Mouse (Mus musculus): ENCODE measurements around the gene Zp1. TPM values are rescaled to one million over a fixed set of nuclear protein-coding genes. Genes with fewer than 3 reads are reported as not detected.

Gene Zp1
- polyA plus RNA-seq, 2 experiments from 2014 or later = not detected

- no peak for ATAC-seq
These were observed 49.0 kb downstream of the Zp1 start for GRCm38 (mm10) chr19:10871328-10871961.

GRCm38 (mm10) chr19:10870676-10871075 is 49.8 kb downstream of the Zp1 start:
- ATAC-seq = no peak

- no peak for ATAC-seq
These were observed 50.4 kb downstream of the Zp1 start, which contains the start of gene Tmem132a for GRCm38 (mm10) chr19:10869886-10870527. Tmem132a (minus strand) TSS chr19:10869940.

- ATAC-seq = no peak
These were observed 51.1 kb downstream of the Zp1 start for GRCm38 (mm10) chr19:10869241-10869885.

GRCm38 (mm10) chr19:10868623-10869141 is 51.8 kb downstream of the Zp1 start:
- ATAC-seq = no peak

GRCm38 (mm10) chr19:10867946-10868622 is 52.3 kb downstream of the Zp1 start:
- no peak for ATAC-seq

- ATAC-seq = no peak
These were observed 54.1 kb downstream of the Zp1 start for GRCm38 (mm10) chr19:10866351-10866750.

Other genes with a start within 250 kb of the Zp1 start
- gene Pga5, start 242.6 kb downstream of the Zp1 start, polyA plus RNA-seq (2017; shearing (Covaris generic)) = not detected
- gene Vps37c, start 231.9 kb downstream of the Zp1 start, polyA plus RNA-seq (2017; shearing (Covaris generic)) = 10 to 100 TPM; 14.5 to 15.7 TPM
- gene Cd5, start 181.6 kb downstream of the Zp1 start, polyA plus RNA-seq (2017; shearing (Covaris generic)) = 100 to 1,000 TPM; 449 to 646 TPM
- 100 to 1,000 TPM; 464 to 904 TPM for gene Cd6, start 90.6 kb downstream of the Zp1 start, polyA plus RNA-seq (2017; shearing (Covaris generic))
- gene Slc15a3, start 80.9 kb downstream of the Zp1 start, polyA plus RNA-seq (2017; shearing (Covaris generic)) = 1 to 10 TPM; 2.0 to 4.2 TPM
- gene Tmem132a, start 50.7 kb downstream of the Zp1 start, polyA plus RNA-seq (2017; shearing (Covaris generic)) = under 1 TPM in 1 of 2 experiments, not detected in 1; 0.39 TPM
- gene Tmem109, start 38.6 kb downstream of the Zp1 start, polyA plus RNA-seq (2017; shearing (Covaris generic)) = 10 to 100 TPM; 57.5 to 82.3 TPM
- 10 to 100 TPM; 10.4 to 24.8 TPM for gene Prpf19, start 25.4 kb downstream of the Zp1 start, polyA plus RNA-seq (2017; shearing (Covaris generic))
- not detected for gene Ptgdr2, start 16.5 kb upstream of the Zp1 start, polyA plus RNA-seq (2017; shearing (Covaris generic))
- 10 to 100 TPM in 1 of 2 experiments, 1 to 10 TPM in 1; 8.8 to 11.7 TPM for gene Ccdc86, start 28.6 kb upstream of the Zp1 start, polyA plus RNA-seq (2017; shearing (Covaris generic))
- not detected for gene Ms4a10, start 54.0 kb upstream of the Zp1 start, polyA plus RNA-seq (2017; shearing (Covaris generic))
- under 1 TPM in 1 of 2 experiments, not detected in 1; 0.31 TPM for gene Ms4a15, start 72.6 kb upstream of the Zp1 start, polyA plus RNA-seq (2017; shearing (Covaris generic))
- gene Ms4a18, start 97.4 kb upstream of the Zp1 start, polyA plus RNA-seq (2017; shearing (Covaris generic)) = not detected
- not detected for gene Ms4a8a, start 160.5 kb upstream of the Zp1 start, polyA plus RNA-seq (2017; shearing (Covaris generic))
- gene 1700017D01Rik, start 210.2 kb upstream of the Zp1 start, polyA plus RNA-seq (2017; shearing (Covaris generic)) = not detected
- not detected for gene 1700025F22Rik, start 244.7 kb upstream of the Zp1 start, polyA plus RNA-seq (2017; shearing (Covaris generic))